Mouse (Mus musculus) lung, adult 2 months (tissue): ENCODE measurements at regions not wholly inside any gene's neighbourhood (a gene's known extent, or its start where the extent isn't known, plus 50 kb on each side); places are given as distances from the start of the nearest gene placed in this dataset.

Source experiments
- DNase-seq: peaks from one replicate; pipeline ENCODE4 v3.0.0; 2022
- H3K4me1 ChIP-seq: fragments of 200-500 bp; 2 replicates; pipeline ENCODE4 v1.6.1; 2011; ENCODE audit warnings: low read length; ENCODE audit not compliant: control insufficient read depth, insufficient read depth
- H3K4me3 ChIP-seq: fragments of 200-500 bp; replicated peaks from 2 replicates; pipeline ENCODE3; 2011; ENCODE audit warnings: low read depth, mild to moderate bottlenecking, control low read depth, low read length; ENCODE audit errors: extremely low read depth
- CTCF ChIP-seq: fragments of 200-500 bp; IDR thresholded peaks from 2 replicates; pipeline ENCODE4 v1.5.1; 2011; ENCODE audit warnings: mild to moderate bottlenecking, low read length, control low read depth; ENCODE audit not compliant: insufficient read depth
- POLR2A ChIP-seq: fragments of 200-500 bp; IDR thresholded peaks from 2 replicates; pipeline ENCODE4 v1.6.1; 2011; ENCODE audit warnings: low read depth, mild to moderate bottlenecking, control low read depth, low read length, borderline replicate concordance; ENCODE audit errors: extremely low read depth
- WGBS: fragments of 180-500 bp; shearing (Covaris S2); methylation state at CpG from one replicate; pipeline ENCODE4 v1.1.7; 2018; 5-methylcytosine and 5-hydroxymethylcytosine counted together

- DNase-seq, result no peak
- TF ChIP-seq CTCF (no peak), POLR2A (no peak)
- Histone ChIP-seq H3K4me3 (no peak overlapping the region), H3K4me1 (no peaks in the 10 kb centered on the region)
- 68% methylated on average over 11 of the region's 11 CpGs for WGBS
Measured at GRCm38 (mm10) chr6:52458828-52459227, 145.5 kb downstream of the Evx1 start.

GRCm38 (mm10) chr6:52461186-52461585 is 147.9 kb downstream of the Evx1 start:
- Histone ChIP-seq H3K4me1 (no peaks in the 10 kb centered on the region), H3K4me3 (no peak overlapping the region)
- TF ChIP-seq CTCF (no peak), POLR2A (no peak)
- no peak for DNase-seq
- 90% methylated on average over 2 of the region's 2 CpGs for WGBS

GRCm38 (mm10) chr6:52463369-52463768 is 150.1 kb downstream of the Evx1 start:
- no peak overlapping the region for H3K4me3 ChIP-seq
- no peak for TF ChIP-seq POLR2A
- no peak for TF ChIP-seq CTCF
- 93% methylated on average over 12 of the region's 12 CpGs for WGBS
- DNase-seq, result no peak
- no peaks in the 10 kb centered on the region for H3K4me1 ChIP-seq

- TF ChIP-seq POLR2A (no peak), CTCF (no peak)
- no peak for DNase-seq
- Histone ChIP-seq H3K4me1 (no peaks in the 10 kb centered on the region), H3K4me3 (no peak overlapping the region)
- 78% methylated on average over 3 of the region's 3 CpGs for WGBS
Measured at GRCm38 (mm10) chr6:52464571-52464970, 151.3 kb downstream of the Evx1 start.

- WGBS, result 70% methylated on average over 9 of the region's 9 CpGs
- TF ChIP-seq CTCF (no peak), POLR2A (no peak)
Measured at GRCm38 (mm10) chr6:52465834-52466525, 152.7 kb downstream of the Evx1 start.

GRCm38 (mm10) chr6:52470831-52471230 is 157.5 kb downstream of the Evx1 start:
- H3K4me1 ChIP-seq, result no peaks in the 10 kb centered on the region

More at GRCm38 (mm10) chr6:52465834-52466525, 152.7 kb downstream of the Evx1 start:
- H3K4me1 ChIP-seq, result no peaks in the 10 kb centered on the region
- no peak overlapping the region for H3K4me3 ChIP-seq
- DNase-seq, result no peak

GRCm38 (mm10) chr6:52471384-52471957 is 158.2 kb downstream of the Evx1 start:
- no peak for TF ChIP-seq CTCF
- no peak for TF ChIP-seq POLR2A
- DNase-seq, result no peak
- 89% methylated on average over 1 of the region's 1 CpGs for WGBS
- Histone ChIP-seq H3K4me1 (no peaks in the 10 kb centered on the region), H3K4me3 (no peak overlapping the region)

More at GRCm38 (mm10) chr6:52470831-52471230, 157.5 kb downstream of the Evx1 start:
- TF ChIP-seq CTCF, result no peak
- no peak for TF ChIP-seq POLR2A
- DNase-seq, result no peak
- 75% methylated on average over 13 of the region's 13 CpGs for WGBS
- no peak overlapping the region for H3K4me3 ChIP-seq

GRCm38 (mm10) chr6:52472008-52472407 is 158.7 kb downstream of the Evx1 start:
- no peak for DNase-seq
- TF ChIP-seq POLR2A (no peak), CTCF (no peak)
- no peak overlapping the region for H3K4me3 ChIP-seq
- 84% methylated on average over 4 of the region's 4 CpGs for WGBS
- no peaks in the 10 kb centered on the region for H3K4me1 ChIP-seq

- 86% methylated on average over 12 of the region's 12 CpGs for whole genome bisulfite sequencing
- TF ChIP-seq CTCF (no peak), POLR2A (no peak)
- DNase-seq, result no peak
- no peaks in the 10 kb centered on the region; the same call in 1 of the 2 replicates for H3K4me1 ChIP-seq
- no peak overlapping the region for H3K4me3 ChIP-seq
Measured at GRCm38 (mm10) chr6:52473042-52473589, 159.8 kb downstream of the Evx1 start.

GRCm38 (mm10) chr6:52473924-52474323 is 160.6 kb downstream of the Evx1 start:
- Histone ChIP-seq H3K4me3 (no peak overlapping the region), H3K4me1 (peaks cover 4% of the 10 kb centered on the region; the same call in 1 of the 2 replicates)
- DNase-seq, result no peak
- 27% methylated on average over 11 of the region's 11 CpGs for WGBS
- TF ChIP-seq POLR2A, result no peak
- TF ChIP-seq CTCF, result no peak
